Mouse (Mus musculus): ENCODE results near the gene Rgcc.

DNA sequence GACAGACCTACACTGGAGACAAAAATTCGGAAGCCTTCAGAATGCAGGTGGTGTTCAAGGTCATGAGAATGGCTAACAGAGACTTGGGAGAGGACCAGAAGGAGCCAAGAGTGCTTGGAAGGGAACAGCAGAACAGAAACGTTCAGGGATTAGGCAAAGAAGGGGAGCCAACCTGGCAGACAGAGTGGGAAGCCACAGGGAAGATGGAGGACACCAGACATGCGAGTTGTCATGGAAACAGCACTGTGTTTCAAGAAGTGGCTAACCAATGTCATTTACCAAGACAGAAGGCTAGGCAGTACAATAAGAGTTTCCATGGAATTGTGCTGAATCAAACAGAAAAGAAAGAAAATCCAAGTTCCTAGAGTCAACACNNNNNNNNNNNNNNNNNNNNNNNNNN lies 56.9 kb downstream of the Rgcc start:
- TF ChIP-seq CHD2 (IDR thresholded peaks at IDR 0.05; ENCODE audit: low read depth, low read length) (no peak), ZNF384 (IDR thresholded peaks at IDR 0.05; ENCODE audit: low read depth, low read length) (no peak), HCFC1 (IDR thresholded peaks at IDR 0.05; ENCODE audit: borderline replicate concordance, insufficient read depth, low read length) (no peak)
